8 mouse cellular contexts compared by ENCODE assay signal in the genomic region with DNA sequence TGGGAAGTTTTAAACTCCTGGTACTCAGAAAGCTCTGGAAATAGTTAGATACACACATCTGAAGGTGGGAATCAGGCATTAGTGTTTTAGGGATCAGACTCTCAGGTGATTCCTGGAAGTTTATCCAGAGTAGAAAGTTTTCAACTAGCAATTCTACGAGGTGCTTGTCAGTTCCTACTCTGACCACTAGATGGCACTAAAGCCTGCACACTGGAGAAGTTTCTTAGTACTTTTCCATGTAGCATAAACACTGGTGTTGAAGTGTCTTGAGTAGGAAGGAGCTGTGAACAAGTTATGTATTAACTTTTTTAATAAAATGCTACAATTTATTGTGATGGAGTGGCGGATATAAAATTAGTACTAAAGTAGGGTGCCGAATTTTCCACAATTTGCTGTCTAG.
DNase-seq lines count a peak whose midpoint lies in the region; ATAC-seq and TF ChIP-seq lines count a peak whose summit lies in the region.

No protein-coding gene starts in this region.

- no peak for ATAC-seq in intestine, embryonic 14.5 days (replicated peaks; ENCODE audit: low FRiP score, low TSS enrichment, low read depth)
- ATAC-seq in intestine, embryonic 16.5 days: no peak
- ATAC-seq in erythroblast, adult 5-6 weeks (replicated peaks; ENCODE audit: low FRiP score, poor library complexity, severe bottlenecking): no peak

- in situ Hi-C loops in ES-E14 (cut with MboI; ENCODE audit: low sequenced_read_pairs in 2 of 2, unreplicated experiment in 2 of 2): loop anchor here in 1 of 2 experiments (10.0 kb wide), 1 partner anchor 231 kb away; no protein-coding TSS in a partner anchor

- peak; percentile 72 for DNase-seq in intestine, embryonic 14.5 days (ENCODE audit: low spot score)
- DNase-seq in ES-E14 (ENCODE audit: low read depth, low spot score): peak; percentile 51
- DNase-seq in brain, adult 2 months (ENCODE audit: low read depth, low spot score): peak; percentile 78
- DNase-seq in frontal cortex, adult 2 months (ENCODE audit: extremely low spot score in 1 of 2, low spot score in 1 of 2): peak; percentile 38 to 89
- peak; percentile 63 to 66 for DNase-seq in left cerebral cortex, adult 2 months (ENCODE audit: extremely low spot score in 1 of 2, low spot score in 2 of 2)
- DNase-seq in naive thymus-derived CD4-positive, alpha-beta T cell, adult 2 months (ENCODE audit: low read depth): peak; percentile 56

- no peaks in the 10 kb centered on the region for H3K27me3 ChIP-seq in intestine, embryonic 14.5 days (replicated peaks; ENCODE audit: control insufficient read depth, insufficient read depth, low read length)
- no peaks in the 10 kb centered on the region for H3K27me3 ChIP-seq in intestine, embryonic 16.5 days (replicated peaks; ENCODE audit: control insufficient read depth, insufficient read depth, low read length)

- no peaks in the 10 kb centered on the region for H3K4me1 ChIP-seq in intestine, embryonic 14.5 days (replicated peaks; ENCODE audit: control insufficient read depth, insufficient read depth, low read length)
- H3K4me1 ChIP-seq in intestine, embryonic 16.5 days (ENCODE audit: control insufficient read depth, insufficient read depth, low read length): no peaks in the 10 kb centered on the region
- H3K4me1 ChIP-seq in ES-E14 (ENCODE audit: control insufficient read depth in 2 of 2, insufficient read depth in 2 of 2, low read length in 2 of 2, poor library complexity in 1 of 2): no peaks in the 10 kb centered on the region

- peaks cover 15% of the 10 kb centered on the region; the same call in 1 of the 2 replicates for H3K36me3 ChIP-seq in intestine, embryonic 14.5 days (ENCODE audit: control insufficient read depth, insufficient read depth, low read length)
- H3K36me3 ChIP-seq in intestine, embryonic 16.5 days (ENCODE audit: control insufficient read depth, insufficient read depth, low read length): no peaks in the 10 kb centered on the region
- H3K36me3 ChIP-seq in ES-E14 (ENCODE audit: control insufficient read depth, insufficient read depth, low read length, poor library complexity, severe bottlenecking): no peaks in the 10 kb centered on the region

- no peak overlapping the region for H3K4me3 ChIP-seq in intestine, embryonic 14.5 days (ENCODE audit: low read depth, low read length)
- no peak overlapping the region for H3K4me3 ChIP-seq in intestine, embryonic 16.5 days (ENCODE audit: low read length)
- H3K4me3 ChIP-seq in ES-E14 (ENCODE audit: insufficient read depth in 1 of 2, low read depth in 1 of 2, low read length in 2 of 2, poor library complexity in 1 of 2, severe bottlenecking in 1 of 2): no peak overlapping the region
- no peak overlapping the region for H3K4me3 ChIP-seq in left cerebral cortex, adult 2 months

- intact Hi-C loops in left cerebral cortex, adult 2 months (cut with DNase I): loop anchor here (5.0 to 10.0 kb wide), 4 partner anchors 377 to 1982 kb away; partner anchors contain the start of gene Cldn1

- no peaks in the 10 kb centered on the region for H3K9me3 ChIP-seq in intestine, embryonic 14.5 days (ENCODE audit: control insufficient read depth, low read length)
- H3K9me3 ChIP-seq in intestine, embryonic 16.5 days (ENCODE audit: control insufficient read depth, low read length): no peaks in the 10 kb centered on the region
- no peaks in the 10 kb centered on the region for H3K9me3 ChIP-seq in ES-E14 (ENCODE audit: control insufficient read depth, insufficient read depth, low read depth, low read length)

- no peak overlapping the region for H3K4me2 ChIP-seq in intestine, embryonic 14.5 days (ENCODE audit: low read length)
- H3K4me2 ChIP-seq in intestine, embryonic 16.5 days (ENCODE audit: low read depth, low read length): no peak overlapping the region

- H3K9ac ChIP-seq in intestine, embryonic 14.5 days (ENCODE audit: low read length): no peak overlapping the region
- H3K9ac ChIP-seq in intestine, embryonic 16.5 days (ENCODE audit: low read depth, low read length): no peak overlapping the region
- no peak overlapping the region for H3K9ac ChIP-seq in ES-E14 (ENCODE audit: insufficient read depth, low read depth, low read length, poor library complexity, severe bottlenecking)

- 32% methylated on average over 3 of the region's 3 CpGs for WGBS in intestine, embryonic 14.5 days
- 27% methylated on average over 3 of the region's 3 CpGs for WGBS in intestine, embryonic 16.5 days

- TF ChIP-seq CTCF in left cerebral cortex, adult 2 months (IDR thresholded peaks at IDR 0.05): peak; percentile 100

- no peak overlapping the region for H3K27ac ChIP-seq in intestine, embryonic 14.5 days (ENCODE audit: low read depth)
- no peak overlapping the region for H3K27ac ChIP-seq in intestine, embryonic 16.5 days (ENCODE audit: low read length)
- H3K27ac ChIP-seq in ES-E14 (ENCODE audit: insufficient read depth, low read depth, low read length, poor library complexity, severe bottlenecking): no peak overlapping the region
- H3K27ac ChIP-seq in left cerebral cortex, adult 2 months: no peak overlapping the region

TF ChIP-seq in ES-E14, 5 proteins besides CTCF, POLR2A, EP300 and RAD21:
- TF ChIP-seq ZC3H11A (IDR thresholded peaks at IDR 0.05; ENCODE audit: borderline replicate concordance, low read depth, low read length): peak; percentile 68; the same call in 1 of the 2 replicates
- TF ChIP-seq CHD2 (IDR thresholded peaks at IDR 0.05; ENCODE audit: low read depth, low read length): no peak
